Mouse (Mus musculus) liver, postnatal 0 days (tissue): Measurements from ENCODE around the gene Gm45711.
"Not testable (repeated sequence)": the region's sequence is repeated elsewhere in the genome, so short reads cannot be mapped to it uniquely, and the experiment has no call there.

Source experiments
- CTCF ChIP-seq: sonication (generic); IDR thresholded peaks from 2 replicates; pipeline ENCODE4 v1.5.1; 2016; ENCODE audit warnings: antibody characterized with exemption, low read depth
- EP300 ChIP-seq: IDR thresholded peaks from 2 replicates; pipeline ENCODE4 v1.6.1; 2016; ENCODE audit warnings: antibody characterized with exemption, low read depth, mild to moderate bottlenecking

DNA sequence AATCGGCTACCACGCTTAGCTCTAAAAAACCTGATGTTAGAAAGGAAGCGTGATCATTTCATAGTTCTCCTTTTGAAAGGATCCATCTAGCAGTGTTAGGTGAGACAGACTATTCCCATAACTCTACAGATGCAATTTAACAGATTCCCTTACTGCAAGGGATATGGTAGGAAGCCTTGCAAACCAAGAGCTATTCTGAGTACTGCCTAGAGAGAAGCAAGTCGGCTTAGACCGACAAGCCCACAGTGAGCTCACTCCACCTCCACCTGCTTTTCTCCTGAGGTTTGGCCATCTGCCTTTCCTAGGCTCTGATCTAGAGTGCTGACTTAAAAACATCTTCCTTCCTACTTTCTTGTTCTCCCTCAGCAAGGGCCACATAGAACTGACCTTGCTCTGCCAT, 48.1 kb downstream of the Gm45711 start:
- TF ChIP-seq CTCF, EP300: not testable (repeated sequence)
